Mouse (Mus musculus) heart, embryonic 11.5 days (tissue): Measurements from ENCODE around the gene Fam120b. TPM values are rescaled to one million over a fixed set of nuclear protein-coding genes. Genes with fewer than 3 reads are reported as not detected.

Source experiments
- ATAC-seq: fragments of 200-750 bp; cut with Nextera tagmentation; replicated peaks from 2 replicates; pipeline ENCODE4 v1.8.0; 2017; ENCODE audit warnings: moderate library complexity; ENCODE audit not compliant: insufficient number of reproducible peaks, low FRiP score, low TSS enrichment
- H3K27ac ChIP-seq: fragments of 300-500 bp; sonication (generic); 2 replicates; pipeline ENCODE4 v1.5.1; 2014; ENCODE audit warnings: mild to moderate bottlenecking, low read depth, low read length
- H3K27me3 ChIP-seq: fragments of 300-500 bp; sonication (generic); 2 replicates; pipeline ENCODE4 v1.6.1; 2014; ENCODE audit warnings: mild to moderate bottlenecking, low read length, mixed read lengths; ENCODE audit not compliant: control insufficient read depth, insufficient read depth
- H3K36me3 ChIP-seq: fragments of 300-500 bp; sonication (generic); 2 replicates; pipeline ENCODE4 v1.6.1; 2014; ENCODE audit warnings: mild to moderate bottlenecking, low read length, moderate library complexity, mixed read lengths; ENCODE audit not compliant: control insufficient read depth, insufficient read depth
- H3K4me1 ChIP-seq: fragments of 300-500 bp; sonication (generic); 2 replicates; pipeline ENCODE4 v1.6.1; 2014; ENCODE audit warnings: low read length; ENCODE audit not compliant: control insufficient read depth, insufficient read depth
- H3K4me2 ChIP-seq: fragments of 300-500 bp; sonication (generic); 2 replicates; pipeline ENCODE4 v1.6.1; 2014; ENCODE audit warnings: mild to moderate bottlenecking, moderate library complexity
- H3K4me3 ChIP-seq: fragments of 300-500 bp; sonication (generic); 2 replicates; pipeline ENCODE4 v1.5.1; 2014; ENCODE audit warnings: low read depth, low read length
- H3K9ac ChIP-seq: fragments of 300-500 bp; sonication (generic); 2 replicates; pipeline ENCODE4 v1.6.1; 2014; ENCODE audit warnings: mild to moderate bottlenecking, low read depth, low read length, moderate library complexity
- H3K9me3 ChIP-seq: fragments of 300-500 bp; sonication (generic); replicated peaks from 2 replicates; pipeline ENCODE4 v1.6.1; 2016; ENCODE audit warnings: low read length; ENCODE audit not compliant: control insufficient read depth
- WGBS: fragments of 180-500 bp; shearing (Covaris S2); extraction: QIAGEN DNeasy Blood & Tissue Kit; methylation state at CpG from one replicate; pipeline ENCODE4 v1.1.7; 2014; ENCODE audit not compliant: insufficient replicate concordance; 5-methylcytosine and 5-hydroxymethylcytosine counted together
- polyA plus RNA-seq: library from polyadenylated mRNA; unstranded; fragments of >200 nt; fragmentation: Nextera tagmentation; extraction: Ambion mirVana; gene quantifications from 2 replicates; pipeline ENCODE4 v1.2.1, GENCODE M21; 2014

The Fam120b gene
- polyA plus RNA-seq, 1 experiment from 2014 or later: 16.7 TPM

DNA sequence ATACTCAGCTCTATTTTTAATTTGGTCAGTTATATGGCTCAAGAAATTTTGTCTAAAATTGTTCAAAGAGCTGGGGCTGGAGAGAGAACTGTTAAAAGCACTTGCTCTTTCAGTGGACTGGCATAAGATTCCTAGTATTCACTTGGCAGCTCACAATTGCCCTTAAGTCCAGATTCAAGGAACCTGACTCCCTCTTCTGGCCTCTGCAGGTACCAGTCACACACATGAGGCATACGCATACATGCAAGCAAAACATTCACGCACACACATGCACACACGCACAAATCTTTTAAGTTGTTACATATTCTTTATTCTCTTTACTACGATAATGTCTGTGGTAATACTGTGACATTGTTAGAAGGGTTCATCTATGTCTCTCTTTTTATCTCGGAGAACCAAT, 12.6 kb upstream of the Fam120b start:
- Histone ChIP-seq H3K36me3 (no peaks in the 10 kb centered on the region), H3K4me1 (peaks cover 12% of the 10 kb centered on the region), H3K27me3 (peaks cover 47% of the 10 kb centered on the region), H3K4me3 (no peak overlapping the region), H3K4me2 (no peak overlapping the region), H3K9me3 (no peaks in the 10 kb centered on the region), H3K27ac (no peak overlapping the region), H3K9ac (no peak overlapping the region)
- 82% methylated on average over 5 of the region's 5 CpGs for WGBS
- no peak for ATAC-seq

DNA sequence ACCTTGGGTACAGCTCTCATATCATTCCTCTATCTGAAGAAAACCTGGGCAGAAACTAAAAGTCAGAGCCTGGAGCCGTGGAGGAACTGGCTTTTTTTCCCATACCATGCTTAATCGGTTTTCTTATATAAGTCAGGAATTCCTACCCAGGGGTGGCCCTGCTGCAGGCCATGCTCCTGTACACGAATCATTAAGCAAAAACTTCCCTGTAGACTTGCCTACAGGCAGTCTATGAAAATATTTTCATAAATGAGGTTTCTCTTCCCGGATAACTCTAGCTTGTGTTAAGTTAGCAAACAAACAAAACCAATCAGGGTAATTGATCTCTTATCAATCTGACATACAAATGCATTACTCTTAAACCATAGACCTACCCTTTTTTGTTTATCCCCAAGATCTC, 7.1 kb upstream of the Fam120b start:
- no peak for ATAC-seq
- Histone ChIP-seq H3K27me3 (no peaks in the 10 kb centered on the region), H3K4me3 (no peak overlapping the region), H3K36me3 (no peaks in the 10 kb centered on the region), H3K9ac (no peak overlapping the region), H3K27ac (no peak overlapping the region), H3K4me1 (no peaks in the 10 kb centered on the region), H3K4me2 (no peak overlapping the region), H3K9me3 (no peaks in the 10 kb centered on the region)
- 75% methylated on average over 4 of the region's 4 CpGs for WGBS

DNA sequence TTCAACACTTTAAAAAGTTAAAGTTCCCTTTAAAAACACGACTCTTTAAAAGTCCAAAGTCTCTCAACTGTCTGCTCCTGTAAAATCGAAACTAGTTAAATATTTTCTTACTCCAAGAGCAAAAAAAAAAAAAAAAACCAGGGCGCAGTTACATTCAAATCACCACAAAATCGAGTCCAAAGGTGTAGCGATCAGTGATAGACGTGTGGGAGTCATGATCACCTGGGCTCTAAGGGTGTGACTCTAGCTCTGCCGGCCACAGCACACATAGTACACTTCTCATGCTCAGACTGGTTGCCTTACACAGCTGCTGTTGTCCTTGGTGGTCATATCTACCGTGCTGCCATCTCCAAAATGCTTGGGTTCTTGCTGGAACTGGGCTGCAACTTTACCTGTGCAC, 6.6 kb upstream of the Fam120b start:
- WGBS: 74% methylated on average over 8 of the region's 8 CpGs
- no peak for ATAC-seq
- no peak overlapping the region for H3K4me2 ChIP-seq
- no peaks in the 10 kb centered on the region for H3K4me1 ChIP-seq
- H3K9ac ChIP-seq: no peak overlapping the region
- no peak overlapping the region for H3K4me3 ChIP-seq
- no peaks in the 10 kb centered on the region for H3K36me3 ChIP-seq
- H3K27me3 ChIP-seq: 0 out of 2 replicates have a peak, but pooled peaks cover 2% of the 10 kb centered on the region
- no peaks in the 10 kb centered on the region for H3K9me3 ChIP-seq
- no peak overlapping the region for H3K27ac ChIP-seq

DNA sequence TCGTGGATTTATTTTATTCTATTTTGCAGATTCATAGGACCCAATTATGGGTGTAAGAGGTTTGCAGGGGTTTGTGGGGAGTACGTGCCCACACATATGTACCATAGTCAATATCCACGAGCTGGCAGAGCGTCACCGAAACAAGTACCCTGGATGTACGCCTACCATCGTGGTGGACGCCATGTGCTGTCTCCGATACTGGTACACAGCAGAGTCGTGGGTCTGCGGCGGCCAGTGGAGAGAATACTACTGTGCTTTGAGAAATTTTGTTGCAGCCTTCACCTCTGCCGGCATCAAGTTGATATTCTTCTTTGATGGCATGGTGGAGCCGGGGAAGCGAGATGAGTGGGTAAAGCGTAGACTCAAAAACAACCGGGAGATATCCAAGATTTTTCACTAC, 5.7 kb downstream of the Fam120b start:
- no peaks in the 10 kb centered on the region for H3K27me3 ChIP-seq
- H3K9ac ChIP-seq: no peak overlapping the region
- no peak overlapping the region for H3K4me3 ChIP-seq
- no peak for ATAC-seq
- H3K4me2 ChIP-seq: no peak overlapping the region
- peaks cover 15% of the 10 kb centered on the region for H3K36me3 ChIP-seq
- H3K27ac ChIP-seq: no peak overlapping the region
- WGBS: 94% methylated on average over 17 of the region's 17 CpGs
- no peaks in the 10 kb centered on the region for H3K9me3 ChIP-seq
- peaks cover 5% of the 10 kb centered on the region; the same call in 1 of the 2 replicates for H3K4me1 ChIP-seq

DNA sequence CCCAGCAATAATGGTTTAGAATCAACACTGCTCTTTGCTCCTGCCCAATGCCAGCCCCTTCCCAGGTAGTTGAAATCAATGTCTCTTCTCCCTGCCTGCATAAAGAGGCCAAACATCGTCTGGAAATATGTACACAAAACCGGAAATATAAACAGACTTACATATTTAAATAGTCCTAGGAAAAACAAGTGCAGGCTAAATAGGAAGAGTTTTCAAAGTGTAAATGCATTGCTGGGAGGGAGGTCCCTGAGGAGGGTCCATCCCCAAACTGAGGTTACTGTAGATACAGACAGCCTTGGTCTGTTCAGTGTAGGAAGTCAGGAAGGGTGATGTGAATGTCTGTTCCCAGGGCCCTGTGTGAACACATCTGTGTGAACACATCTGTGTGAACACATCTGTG, 10.6 kb downstream of the Fam120b start:
- no peak for ATAC-seq
- H3K36me3 ChIP-seq: peaks cover 32% of the 10 kb centered on the region
- H3K4me2 ChIP-seq: no peak overlapping the region
- H3K9ac ChIP-seq: no peak overlapping the region
- no peaks in the 10 kb centered on the region for H3K27me3 ChIP-seq
- H3K9me3 ChIP-seq: no peaks in the 10 kb centered on the region
- 75% methylated on average over 2 of the region's 2 CpGs for WGBS
- H3K4me1 ChIP-seq: no peaks in the 10 kb centered on the region
- no peak overlapping the region for H3K4me3 ChIP-seq
- H3K27ac ChIP-seq: no peak overlapping the region

DNA sequence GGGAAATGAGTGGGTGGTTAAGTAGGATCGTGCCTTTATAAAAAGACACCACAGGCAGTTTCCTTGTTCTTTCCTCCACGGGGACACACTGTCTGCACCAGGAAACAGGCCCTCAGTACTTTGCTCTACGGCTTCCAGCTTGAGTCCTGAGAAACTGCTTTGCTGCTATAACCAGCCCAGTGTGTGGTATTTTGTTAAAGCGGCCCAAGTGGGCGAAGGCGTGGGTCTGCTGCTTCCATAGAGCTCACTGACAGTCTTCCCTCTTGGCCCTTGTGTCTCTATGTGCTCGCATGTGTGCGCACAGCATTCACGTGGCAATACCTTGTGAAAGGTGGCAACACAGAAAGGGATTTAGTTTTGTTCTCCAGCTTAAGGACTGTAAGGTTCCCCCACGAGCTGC, 13.3 kb downstream of the Fam120b start:
- H3K36me3 ChIP-seq: peaks cover 20% of the 10 kb centered on the region
- no peaks in the 10 kb centered on the region for H3K4me1 ChIP-seq
- H3K27ac ChIP-seq: no peak overlapping the region
- no peak overlapping the region for H3K4me3 ChIP-seq
- no peaks in the 10 kb centered on the region for H3K9me3 ChIP-seq
- H3K9ac ChIP-seq: no peak overlapping the region
- no peak overlapping the region for H3K4me2 ChIP-seq
- ATAC-seq: no peak
- WGBS: 87% methylated on average over 10 of the region's 10 CpGs
- no peaks in the 10 kb centered on the region for H3K27me3 ChIP-seq

DNA sequence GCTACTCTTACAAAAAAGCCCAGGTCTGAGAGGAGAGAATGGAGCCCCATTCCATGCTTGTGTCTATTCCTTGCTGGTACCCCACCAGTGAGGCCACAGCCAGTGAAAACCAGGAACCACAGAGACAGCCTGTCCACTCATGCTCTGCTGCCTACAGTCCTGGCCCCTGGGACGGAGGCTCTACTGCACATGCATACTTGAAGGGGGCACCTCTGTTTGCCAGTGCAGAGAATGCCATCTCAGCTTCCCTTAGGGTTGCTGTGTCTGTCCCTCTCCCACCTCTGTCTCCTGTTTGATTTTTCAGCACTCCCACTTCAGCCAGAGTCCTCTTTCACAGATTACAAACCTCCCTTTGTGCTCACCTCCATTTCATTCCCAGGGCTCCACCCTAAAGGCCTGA, 14.9 kb downstream of the Fam120b start:
- no peak for ATAC-seq
- H3K4me2 ChIP-seq: no peak overlapping the region
- WGBS: 82% methylated on average over 1 of the region's 1 CpGs
- no peak overlapping the region for H3K9ac ChIP-seq
- no peaks in the 10 kb centered on the region for H3K9me3 ChIP-seq
- H3K36me3 ChIP-seq: peaks cover 29% of the 10 kb centered on the region
- no peak overlapping the region for H3K4me3 ChIP-seq
- no peaks in the 10 kb centered on the region for H3K27me3 ChIP-seq
- H3K4me1 ChIP-seq: no peaks in the 10 kb centered on the region
- no peak overlapping the region for H3K27ac ChIP-seq

DNA sequence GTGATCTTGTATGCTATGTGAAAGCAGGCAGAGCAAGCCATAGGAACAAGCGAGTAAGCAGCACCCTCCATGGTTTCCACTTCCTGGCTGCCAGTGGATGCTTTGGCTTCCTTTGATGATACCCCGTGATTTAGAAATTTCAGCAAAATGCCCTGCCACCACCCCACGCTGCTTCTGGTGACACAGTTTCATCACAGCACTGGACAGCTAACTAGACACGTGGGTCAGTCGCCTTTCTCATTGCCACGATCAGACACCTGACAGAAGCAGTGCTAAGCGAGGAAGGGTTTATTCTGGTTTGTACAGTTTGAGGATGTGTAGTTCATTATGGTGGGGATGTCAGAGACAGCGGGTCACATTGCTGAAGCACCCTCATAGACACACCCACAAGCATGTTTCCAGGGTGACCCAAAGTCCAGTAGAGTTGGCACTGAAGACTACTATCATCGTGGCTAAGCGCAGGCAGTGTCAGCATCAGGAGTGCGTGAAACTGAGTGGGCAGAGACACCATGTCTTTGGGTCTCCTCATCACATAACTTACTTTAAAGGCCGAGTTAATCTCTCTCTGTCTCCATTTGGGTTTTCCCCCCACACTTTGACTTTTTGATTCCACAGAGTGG, 20.7 kb downstream of the Fam120b start:
- no peak overlapping the region for H3K27ac ChIP-seq
- ATAC-seq: no peak
- H3K4me2 ChIP-seq: no peak overlapping the region
- 87% methylated on average over 12 of the region's 12 CpGs for WGBS
- H3K4me1 ChIP-seq: no peaks in the 10 kb centered on the region
- H3K27me3 ChIP-seq: no peaks in the 10 kb centered on the region
- H3K9ac ChIP-seq: no peak overlapping the region
- peaks cover 19% of the 10 kb centered on the region for H3K36me3 ChIP-seq
- no peaks in the 10 kb centered on the region for H3K9me3 ChIP-seq
- no peak overlapping the region for H3K4me3 ChIP-seq

DNA sequence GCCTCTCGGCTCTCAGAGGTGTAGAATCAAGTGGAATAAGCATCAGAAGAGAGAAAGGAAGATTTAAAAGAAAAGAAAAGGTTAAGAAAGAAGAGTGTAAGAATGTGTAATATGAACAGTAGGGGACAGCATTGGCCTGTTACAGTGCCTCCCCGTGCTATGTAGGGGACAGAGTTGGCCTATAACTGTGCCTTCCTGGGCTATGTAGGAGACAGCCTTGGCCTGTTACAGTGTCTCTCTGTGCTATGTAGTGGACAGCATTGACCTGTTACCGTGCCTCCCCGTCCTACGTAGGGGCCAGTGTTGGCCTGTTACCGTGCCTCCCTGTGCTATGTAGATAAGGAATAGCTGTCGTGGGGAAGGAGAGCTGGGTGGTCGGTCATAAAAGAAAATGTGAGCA, 23.5 kb downstream of the Fam120b start:
- 68% methylated on average over 8 of the region's 8 CpGs for WGBS
- Histone ChIP-seq H3K27me3 (no peaks in the 10 kb centered on the region), H3K27ac (no peak overlapping the region), H3K4me1 (no peaks in the 10 kb centered on the region), H3K9me3 (no peaks in the 10 kb centered on the region), H3K36me3 (peaks cover 32% of the 10 kb centered on the region), H3K4me2 (no peak overlapping the region), H3K9ac (no peak overlapping the region), H3K4me3 (no peak overlapping the region)
- no peak for ATAC-seq
